Mouse (Mus musculus): ENCODE results near the gene Adcy3. TPM values are rescaled to one million over a fixed set of nuclear protein-coding genes. Genes with fewer than 3 reads are reported as not detected.

The Adcy3 gene
- polyA plus RNA-seq (2015; fragmentation: Nextera tagmentation; extraction: Ambion mirVana), result 13.5 and 14.7 TPM in 2 replicates

GRCm38 (mm10) chr12:4132941-4133846 is at the start of gene Adcy3:
Gene Adcy3, plus strand, starts transcription at chr12:4133103.
- 2% methylated on average over 68 of the region's 83 CpGs for WGBS
- peak; percentile 89 for ATAC-seq (replicated peaks)
- Histone ChIP-seq H3K27me3 (replicated peaks) (no peaks in the 10 kb centered on the region), H3K4me1 (peaks cover 34% of the 10 kb centered on the region), H3K36me3 (replicated peaks) (no peaks in the 10 kb centered on the region), H3K4me3 (peak within 1 kb of the TSS; percentile 61), H3K27ac (peak within 1 kb of the TSS; percentile 75), H3K9me3 (no peaks in the 10 kb centered on the region), H3K9ac (peak within 1 kb of the TSS; percentile 66), H3K4me2 (peak within 1 kb of the TSS; percentile 87)

GRCm38 (mm10) chr12:4083441-4083840 is 49.5 kb upstream of the Adcy3 start:
- H3K4me2 ChIP-seq, result peak overlapping the region; percentile 57
- ATAC-seq (replicated peaks), result no peak
- H3K4me3 ChIP-seq, result peak overlapping the region; percentile 60; the same call in 1 of the 2 replicates
- H3K27me3 ChIP-seq (replicated peaks), result no peaks in the 10 kb centered on the region
- no peak overlapping the region for H3K27ac ChIP-seq
- no peaks in the 10 kb centered on the region for H3K9me3 ChIP-seq
- peaks cover under 1% of the 10 kb centered on the region; the same call in 1 of the 2 replicates for H3K36me3 ChIP-seq (replicated peaks)
- H3K4me1 ChIP-seq, result peaks cover 20% of the 10 kb centered on the region
- WGBS, result 70% methylated on average over 8 of the region's 8 CpGs
- H3K9ac ChIP-seq, result 0 out of 2 replicates have a peak overlapping the region, but pooled peaks have one; percentile 71

GRCm38 (mm10) chr12:4107383-4107782 is 25.5 kb upstream of the Adcy3 start:
- H3K27ac ChIP-seq, result no peak overlapping the region
- no peak overlapping the region for H3K4me3 ChIP-seq
- H3K9me3 ChIP-seq, result no peaks in the 10 kb centered on the region
- H3K4me2 ChIP-seq, result no peak overlapping the region
- peak; percentile 72 for ATAC-seq (replicated peaks)
- whole genome bisulfite sequencing, result 71% methylated on average over 4 of the region's 4 CpGs
- H3K9ac ChIP-seq, result no peak overlapping the region
- H3K36me3 ChIP-seq (replicated peaks), result peaks cover 10% of the 10 kb centered on the region; the same call in 1 of the 2 replicates
- no peaks in the 10 kb centered on the region for H3K4me1 ChIP-seq
- H3K27me3 ChIP-seq (replicated peaks), result no peaks in the 10 kb centered on the region

- H3K9me3 ChIP-seq, result no peaks in the 10 kb centered on the region
- H3K27me3 ChIP-seq (replicated peaks), result no peaks in the 10 kb centered on the region
- no peak for ATAC-seq (replicated peaks)
Measured at GRCm38 (mm10) chr12:4116132-4116531, 16.8 kb upstream of the Adcy3 start.

GRCm38 (mm10) chr12:4117136-4117535 is 15.8 kb upstream of the Adcy3 start:
- no peaks in the 10 kb centered on the region for H3K4me1 ChIP-seq
- H3K4me2 ChIP-seq, result no peak overlapping the region
- H3K36me3 ChIP-seq (replicated peaks), result no peaks in the 10 kb centered on the region; the same call in 1 of the 2 replicates
- H3K9me3 ChIP-seq, result no peaks in the 10 kb centered on the region
- H3K27ac ChIP-seq, result no peak overlapping the region
- H3K27me3 ChIP-seq (replicated peaks), result no peaks in the 10 kb centered on the region
- no peak for ATAC-seq (replicated peaks)
- no peak overlapping the region for H3K9ac ChIP-seq
- no peak overlapping the region for H3K4me3 ChIP-seq
- 85% methylated on average over 3 of the region's 3 CpGs for WGBS

More at GRCm38 (mm10) chr12:4116132-4116531, 16.8 kb upstream of the Adcy3 start:
- no peaks in the 10 kb centered on the region for H3K4me1 ChIP-seq
- H3K4me3 ChIP-seq, result no peak overlapping the region
- H3K27ac ChIP-seq, result no peak overlapping the region
- no peak overlapping the region for H3K4me2 ChIP-seq
- no peak overlapping the region for H3K9ac ChIP-seq
- 87% methylated on average over 9 of the region's 9 CpGs for WGBS
- no peaks in the 10 kb centered on the region; the same call in 1 of the 2 replicates for H3K36me3 ChIP-seq (replicated peaks)

GRCm38 (mm10) chr12:4117579-4117978 is 15.3 kb upstream of the Adcy3 start:
- H3K4me1 ChIP-seq, result no peaks in the 10 kb centered on the region
- no peak overlapping the region for H3K4me3 ChIP-seq
- no peaks in the 10 kb centered on the region for H3K27me3 ChIP-seq (replicated peaks)
- WGBS, result 77% methylated on average over 4 of the region's 4 CpGs
- H3K4me2 ChIP-seq, result no peak overlapping the region
- H3K9ac ChIP-seq, result no peak overlapping the region
- ATAC-seq (replicated peaks), result no peak
- H3K9me3 ChIP-seq, result no peaks in the 10 kb centered on the region
- H3K27ac ChIP-seq, result no peak overlapping the region
- H3K36me3 ChIP-seq (replicated peaks), result no peaks in the 10 kb centered on the region; the same call in 1 of the 2 replicates

GRCm38 (mm10) chr12:4127346-4127745 is 5.6 kb upstream of the Adcy3 start:
- H3K9ac ChIP-seq, result no peak overlapping the region
- no peak overlapping the region for H3K27ac ChIP-seq
- no peaks in the 10 kb centered on the region for H3K36me3 ChIP-seq (replicated peaks)
- H3K4me2 ChIP-seq, result no peak overlapping the region
- no peak overlapping the region for H3K4me3 ChIP-seq
- WGBS, result 85% methylated on average over 7 of the region's 7 CpGs
- no peaks in the 10 kb centered on the region for H3K4me1 ChIP-seq
- no peak for ATAC-seq (replicated peaks)
- H3K27me3 ChIP-seq (replicated peaks), result no peaks in the 10 kb centered on the region
- no peaks in the 10 kb centered on the region for H3K9me3 ChIP-seq

GRCm38 (mm10) chr12:4133847-4134212 is 927 bp downstream of the Adcy3 start:
- H3K36me3 ChIP-seq (replicated peaks), result no peaks in the 10 kb centered on the region
- WGBS, result 33% methylated on average over 11 of the region's 11 CpGs
- H3K27me3 ChIP-seq (replicated peaks), result no peaks in the 10 kb centered on the region
- peak overlapping the region; percentile 61 for H3K4me3 ChIP-seq
- peaks cover 34% of the 10 kb centered on the region for H3K4me1 ChIP-seq
- H3K4me2 ChIP-seq, result peak overlapping the region; percentile 87
- peak; percentile 51 for ATAC-seq (replicated peaks)
- H3K27ac ChIP-seq, result peak overlapping the region; percentile 75
- H3K9ac ChIP-seq, result peak overlapping the region; percentile 66
- no peaks in the 10 kb centered on the region for H3K9me3 ChIP-seq

GRCm38 (mm10) chr12:4143179-4143578 is 10.3 kb downstream of the Adcy3 start:
- ATAC-seq (replicated peaks), result no peak
- Histone ChIP-seq H3K27ac (no peak overlapping the region), H3K9ac (no peak overlapping the region), H3K36me3 (replicated peaks) (no peaks in the 10 kb centered on the region), H3K27me3 (replicated peaks) (no peaks in the 10 kb centered on the region), H3K4me2 (no peak overlapping the region), H3K4me3 (no peak overlapping the region), H3K4me1 (no peaks in the 10 kb centered on the region), H3K9me3 (no peaks in the 10 kb centered on the region)
- WGBS, result 88% methylated on average over 5 of the region's 5 CpGs

- no peaks in the 10 kb centered on the region for H3K36me3 ChIP-seq (replicated peaks)
- no peak for ATAC-seq (replicated peaks)
- H3K4me1 ChIP-seq, result no peaks in the 10 kb centered on the region
- H3K4me3 ChIP-seq, result no peak overlapping the region
- WGBS, result 88% methylated on average over 2 of the region's 2 CpGs
- no peaks in the 10 kb centered on the region for H3K9me3 ChIP-seq
- no peak overlapping the region for H3K4me2 ChIP-seq
- H3K27me3 ChIP-seq (replicated peaks), result no peaks in the 10 kb centered on the region
- H3K27ac ChIP-seq, result no peak overlapping the region
- H3K9ac ChIP-seq, result no peak overlapping the region
Measured at GRCm38 (mm10) chr12:4150936-4151335, 18.0 kb downstream of the Adcy3 start.

- Histone ChIP-seq H3K9ac (no peak overlapping the region), H3K4me3 (no peak overlapping the region), H3K36me3 (replicated peaks) (no peaks in the 10 kb centered on the region), H3K4me2 (no peak overlapping the region), H3K27ac (no peak overlapping the region), H3K9me3 (no peaks in the 10 kb centered on the region), H3K4me1 (no peaks in the 10 kb centered on the region), H3K27me3 (replicated peaks) (no peaks in the 10 kb centered on the region)
- ATAC-seq (replicated peaks), result no peak
- WGBS, result 88% methylated on average over 3 of the region's 3 CpGs
Measured at GRCm38 (mm10) chr12:4151969-4152368, 19.1 kb downstream of the Adcy3 start.

GRCm38 (mm10) chr12:4157466-4157865 is 24.6 kb downstream of the Adcy3 start:
- no peak for ATAC-seq (replicated peaks)
- no peaks in the 10 kb centered on the region for H3K4me1 ChIP-seq
- H3K27ac ChIP-seq, result no peak overlapping the region
- WGBS, result 85% methylated on average over 2 of the region's 2 CpGs
- no peak overlapping the region for H3K4me2 ChIP-seq
- H3K4me3 ChIP-seq, result no peak overlapping the region
- H3K27me3 ChIP-seq (replicated peaks), result no peaks in the 10 kb centered on the region
- no peaks in the 10 kb centered on the region for H3K9me3 ChIP-seq
- H3K9ac ChIP-seq, result no peak overlapping the region
- H3K36me3 ChIP-seq (replicated peaks), result no peaks in the 10 kb centered on the region

GRCm38 (mm10) chr12:4158179-4158578 is 25.3 kb downstream of the Adcy3 start:
- Histone ChIP-seq H3K27ac (no peak overlapping the region), H3K27me3 (replicated peaks) (no peaks in the 10 kb centered on the region), H3K36me3 (replicated peaks) (no peaks in the 10 kb centered on the region), H3K4me2 (no peak overlapping the region), H3K4me1 (no peaks in the 10 kb centered on the region), H3K4me3 (no peak overlapping the region), H3K9me3 (no peaks in the 10 kb centered on the region), H3K9ac (no peak overlapping the region)
- no peak for ATAC-seq (replicated peaks)
- WGBS, result 96% methylated on average over 3 of the region's 3 CpGs

Measured in midbrain, embryonic 15.5 days (tissue).